Mouse (Mus musculus): ENCODE results near the gene Robo4.

DNA sequence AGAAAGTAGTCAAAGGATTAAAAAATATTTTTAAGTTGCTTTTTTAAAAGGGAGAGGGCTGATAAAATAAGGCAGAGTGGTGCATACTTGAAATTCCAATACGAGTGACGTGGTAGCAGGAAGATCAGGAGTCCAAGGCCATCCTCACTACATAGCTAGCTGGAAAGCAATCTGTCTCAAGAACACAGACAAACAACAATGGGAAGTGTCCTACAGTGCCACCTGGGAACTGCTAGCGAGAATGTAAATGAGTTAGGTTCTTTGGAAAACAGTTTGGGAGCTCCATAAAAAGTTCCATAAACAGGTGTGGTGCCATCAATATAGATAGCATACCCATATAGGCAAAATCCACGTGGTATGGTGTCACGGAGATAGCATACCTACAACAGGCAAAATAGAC lies 36.0 kb upstream of the Robo4 start:
- TF ChIP-seq GATA1 (IDR thresholded peaks at IDR 0.05; ENCODE audit: low read depth, low read length) (no peak), HCFC1 (IDR thresholded peaks at IDR 0.05; ENCODE audit: low read depth, low read length) (no peak), TAL1 (IDR thresholded peaks at IDR 0.05; ENCODE audit: low read length) (no peak), BHLHE40 (IDR thresholded peaks at IDR 0.05; ENCODE audit: borderline replicate concordance, low read depth, low read length) (no peak), CTCF (IDR thresholded peaks at IDR 0.05 in 2 of 3, conservative IDR thresholded peaks at IDR 0.05 in 1 of 3; ENCODE audit: control insufficient read depth in 1 of 3, insufficient read depth in 1 of 3, low read depth in 2 of 3, low read length in 3 of 3, poor library complexity in 1 of 3, severe bottlenecking in 1 of 3) (no peak), EP300 (IDR thresholded peaks at IDR 0.05; ENCODE audit: low read depth in 1 of 2, low read length in 2 of 2) (no peak), MEF2A (IDR thresholded peaks at IDR 0.05; ENCODE audit: extremely low read depth, insufficient replicate concordance, low read depth, low read length, poor library complexity, severe bottlenecking) (no peak), ETS1 (IDR thresholded peaks at IDR 0.05; ENCODE audit: low read depth, low read length) (no peak)

Data from MEL (cell line).